Mouse (Mus musculus): ENCODE measurements at regions not wholly inside any gene's neighbourhood (a gene's known extent, or its start where the extent isn't known, plus 50 kb on each side); places are given as distances from the start of the nearest gene placed in this dataset.

DNA sequence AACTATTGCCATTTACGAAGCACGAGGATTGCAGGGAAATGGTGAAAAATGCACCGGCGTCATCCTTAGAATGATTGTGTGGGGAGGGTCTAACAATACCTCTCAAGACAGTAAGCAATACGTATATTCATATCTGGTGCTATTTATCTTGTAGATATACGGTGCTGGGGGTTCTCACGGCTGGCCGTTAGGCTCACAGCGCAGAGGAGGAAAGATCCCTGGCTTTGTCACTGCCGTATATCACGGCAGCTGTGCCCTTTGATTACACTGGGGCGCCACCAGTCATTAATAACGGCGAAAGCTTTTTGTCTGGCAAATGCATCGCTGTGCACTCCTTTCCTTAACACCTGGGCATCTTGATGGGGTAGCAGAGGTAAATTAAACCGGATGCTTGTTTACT, 264.8 kb downstream of the Mtx2 start:
- H3K27me3 ChIP-seq (ENCODE audit: control insufficient read depth) = no peaks in the 10 kb centered on the region
- no peaks in the 10 kb centered on the region for H3K4me1 ChIP-seq (ENCODE audit: control insufficient read depth)
- no peaks in the 10 kb centered on the region for H3K36me3 ChIP-seq (ENCODE audit: control insufficient read depth)
- no peak overlapping the region for H3K4me3 ChIP-seq (replicated peaks)
- no peak for TF ChIP-seq GATA1 (IDR thresholded peaks at IDR 0.05; ENCODE audit: low read length)
- no peak for TF ChIP-seq TAL1 (IDR thresholded peaks at IDR 0.05; ENCODE audit: low read length)
- H3K9me3 ChIP-seq (ENCODE audit: control insufficient read depth, low read length) = no peaks in the 10 kb centered on the region

DNA sequence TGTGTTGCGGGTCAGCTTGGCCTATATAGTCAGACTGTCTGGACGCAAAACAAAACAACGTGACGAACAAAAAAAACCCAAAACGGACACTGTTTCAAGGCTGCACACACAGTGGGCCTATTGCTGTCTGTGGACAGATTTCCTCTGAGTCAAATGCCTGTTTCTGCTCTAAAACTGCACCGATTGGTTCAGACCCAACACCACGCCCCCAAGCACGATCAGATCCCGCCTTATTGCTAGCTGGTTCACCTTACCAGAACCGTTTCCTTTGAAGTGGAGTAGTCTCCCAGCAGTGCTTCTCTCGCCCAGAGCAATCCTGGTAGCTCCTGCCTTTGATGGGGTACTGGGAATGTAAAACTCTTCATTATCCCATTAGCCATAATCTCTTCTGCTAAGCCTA, 275.9 kb downstream of the Mtx2 start:
- TF ChIP-seq GATA1 (IDR thresholded peaks at IDR 0.05; ENCODE audit: low read length) (no peak), TAL1 (IDR thresholded peaks at IDR 0.05; ENCODE audit: low read length) (no peak)
- Histone ChIP-seq H3K36me3 (ENCODE audit: control insufficient read depth) (no peaks in the 10 kb centered on the region), H3K27me3 (ENCODE audit: control insufficient read depth) (no peaks in the 10 kb centered on the region), H3K9me3 (ENCODE audit: control insufficient read depth, low read length) (no peaks in the 10 kb centered on the region), H3K4me1 (ENCODE audit: control insufficient read depth) (no peaks in the 10 kb centered on the region), H3K4me3 (replicated peaks) (no peak overlapping the region)

DNA sequence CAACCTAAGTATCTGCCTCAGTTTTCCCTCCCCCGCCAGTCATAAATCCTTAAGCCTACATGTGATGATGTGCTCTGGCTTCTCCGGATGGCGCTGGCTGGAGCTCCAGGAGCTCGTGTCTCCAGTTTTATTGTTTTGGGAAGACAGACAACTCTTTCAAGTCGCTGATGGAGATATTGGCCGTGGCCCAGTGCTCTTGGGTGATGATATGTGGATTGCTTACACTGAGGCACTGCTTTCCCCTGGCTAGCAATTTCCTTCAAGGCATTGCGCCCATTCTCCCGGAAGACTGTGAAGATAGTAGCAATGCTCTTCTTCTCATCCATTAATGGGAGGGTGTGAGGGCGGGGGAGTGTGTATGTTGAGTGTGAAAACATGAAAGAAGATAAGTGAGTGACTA, 287.1 kb downstream of the Mtx2 start:
- Histone ChIP-seq H3K27me3 (ENCODE audit: control insufficient read depth) (no peaks in the 10 kb centered on the region), H3K4me1 (ENCODE audit: control insufficient read depth) (no peaks in the 10 kb centered on the region), H3K4me3 (replicated peaks) (no peak overlapping the region), H3K9me3 (ENCODE audit: control insufficient read depth, low read length) (no peaks in the 10 kb centered on the region), H3K36me3 (ENCODE audit: control insufficient read depth) (no peaks in the 10 kb centered on the region)
- no peak for TF ChIP-seq TAL1 (IDR thresholded peaks at IDR 0.05; ENCODE audit: low read length)
- no peak for TF ChIP-seq GATA1 (IDR thresholded peaks at IDR 0.05; ENCODE audit: low read length)

DNA sequence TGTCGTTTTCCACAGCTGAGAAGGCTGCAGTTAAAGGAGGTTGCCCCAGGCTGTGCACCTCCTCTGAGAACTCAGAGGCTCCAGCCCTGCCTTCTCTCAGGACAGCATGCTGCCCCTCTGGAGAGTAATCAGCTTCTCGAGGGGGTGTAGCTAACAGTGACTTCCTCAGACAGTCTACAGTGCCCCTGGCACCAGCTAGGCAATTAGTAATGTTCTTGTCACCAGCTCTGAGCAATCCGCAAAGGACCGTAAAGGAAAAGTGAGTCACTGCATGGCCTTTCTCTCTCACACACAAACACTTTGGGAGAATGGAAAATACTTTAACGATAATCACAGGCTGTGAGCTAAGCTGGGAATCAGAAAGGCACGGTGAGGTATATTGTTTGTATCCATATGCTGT, 288.8 kb downstream of the Mtx2 start:
- no peaks in the 10 kb centered on the region for H3K4me1 ChIP-seq (ENCODE audit: control insufficient read depth)
- TF ChIP-seq GATA1 (IDR thresholded peaks at IDR 0.05; ENCODE audit: low read length) = no peak
- no peak for TF ChIP-seq TAL1 (IDR thresholded peaks at IDR 0.05; ENCODE audit: low read length)
- no peaks in the 10 kb centered on the region for H3K36me3 ChIP-seq (ENCODE audit: control insufficient read depth)

DNA sequence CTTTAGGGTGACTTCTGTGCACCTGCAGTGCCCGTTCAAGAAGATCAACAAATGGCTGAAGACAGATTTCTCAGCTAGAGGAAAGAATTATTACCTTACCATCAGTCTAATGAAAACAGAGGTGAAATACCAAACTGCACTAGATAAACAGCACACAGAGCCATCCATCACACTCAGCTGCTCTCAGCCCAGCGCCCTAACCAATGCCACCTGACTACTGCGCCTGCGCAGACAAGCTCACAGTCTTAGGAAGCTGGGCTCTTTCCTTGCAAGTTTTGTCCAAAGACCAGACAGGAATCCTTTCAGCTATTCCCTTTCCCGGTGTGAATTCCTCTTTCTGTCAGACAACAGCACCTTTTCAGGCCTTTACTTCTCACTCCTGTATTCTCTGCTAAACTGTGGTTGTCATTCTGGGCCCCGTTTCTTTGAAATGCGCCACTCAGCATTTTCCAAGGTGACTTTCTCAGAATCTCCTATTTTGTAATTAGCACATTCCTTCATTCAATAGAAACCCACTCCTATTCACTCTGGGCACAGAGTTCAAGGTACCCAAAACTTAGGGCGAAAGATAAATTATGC, 292.8 kb downstream of the Mtx2 start:
- no peak overlapping the region for H3K4me3 ChIP-seq (replicated peaks)
- H3K4me1 ChIP-seq (ENCODE audit: control insufficient read depth) = no peaks in the 10 kb centered on the region
- H3K9me3 ChIP-seq (ENCODE audit: control insufficient read depth, low read length) = no peaks in the 10 kb centered on the region
- TF ChIP-seq TAL1 (IDR thresholded peaks at IDR 0.05; ENCODE audit: low read length) = no peak
- no peak for TF ChIP-seq GATA1 (IDR thresholded peaks at IDR 0.05; ENCODE audit: low read length)
- no peaks in the 10 kb centered on the region for H3K36me3 ChIP-seq (ENCODE audit: control insufficient read depth)
- no peaks in the 10 kb centered on the region for H3K27me3 ChIP-seq (ENCODE audit: control insufficient read depth)

More for the DNA sequence above, 288.8 kb downstream of the Mtx2 start:
- Histone ChIP-seq H3K27me3 (ENCODE audit: control insufficient read depth) (no peaks in the 10 kb centered on the region), H3K9me3 (ENCODE audit: control insufficient read depth, low read length) (no peaks in the 10 kb centered on the region), H3K4me3 (replicated peaks) (no peak overlapping the region)

DNA sequence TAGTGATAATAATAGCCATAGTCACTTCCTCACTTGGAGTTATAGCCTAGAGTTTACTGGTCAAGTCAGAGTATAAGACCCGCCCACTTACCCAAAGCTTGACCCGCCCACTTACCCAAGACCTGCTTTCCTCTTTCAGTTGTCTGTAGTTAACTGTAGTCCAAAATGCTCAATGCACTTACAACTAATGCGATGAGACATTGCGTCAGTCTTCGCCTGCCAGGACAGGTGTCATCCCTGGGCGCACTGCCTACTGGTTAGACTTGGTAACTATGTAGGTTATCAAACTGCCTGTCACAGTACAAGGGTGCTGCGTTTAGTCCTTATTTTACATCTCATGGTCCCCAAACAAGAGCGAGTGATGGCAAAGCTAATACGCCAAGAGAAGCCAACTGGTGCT, 294.0 kb downstream of the Mtx2 start:
- TF ChIP-seq GATA1 (IDR thresholded peaks at IDR 0.05; ENCODE audit: low read length) (no peak), TAL1 (IDR thresholded peaks at IDR 0.05; ENCODE audit: low read length) (no peak)

DNA sequence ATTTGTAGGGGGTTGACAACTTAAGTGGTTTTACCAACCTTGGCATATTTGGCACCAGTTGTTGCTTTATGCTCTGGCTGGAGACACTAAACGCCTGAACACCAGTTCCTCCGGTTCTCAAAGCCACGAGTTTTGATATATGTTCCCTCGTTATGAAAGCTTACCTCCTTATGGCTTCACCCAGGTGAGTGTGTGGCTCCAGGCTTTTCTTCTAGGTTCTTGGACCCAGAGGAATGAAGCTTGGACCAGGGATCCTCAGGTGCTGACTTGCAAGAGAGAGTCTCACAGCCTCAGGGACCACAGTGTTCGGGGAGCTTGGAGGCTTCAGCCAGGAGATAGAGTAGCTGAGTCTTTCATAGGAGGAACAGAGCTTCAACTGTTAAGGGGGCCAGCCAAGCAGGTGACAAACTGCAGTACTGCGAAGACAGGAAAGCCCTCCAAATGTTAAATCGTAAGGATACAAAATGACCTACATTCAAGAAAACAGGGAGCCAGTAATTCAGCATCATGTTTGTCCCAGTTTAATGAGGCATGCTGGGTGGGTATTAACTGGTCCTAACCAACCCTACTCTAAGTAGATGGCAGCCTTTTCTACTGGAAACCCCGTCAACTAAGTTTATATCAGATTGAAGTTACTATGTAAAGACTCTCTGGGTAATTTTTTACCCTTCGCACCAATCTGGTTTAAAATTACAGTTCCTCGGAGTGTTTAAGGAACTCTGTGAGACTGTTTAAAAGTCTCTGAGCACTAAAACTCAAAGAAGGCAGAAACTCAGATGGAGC, 307.9 kb downstream of the Mtx2 start:
- no peaks in the 10 kb centered on the region for H3K36me3 ChIP-seq (ENCODE audit: control insufficient read depth)
- H3K4me1 ChIP-seq (ENCODE audit: control insufficient read depth) = no peaks in the 10 kb centered on the region
- H3K4me3 ChIP-seq (replicated peaks) = no peak overlapping the region
- peaks cover 26% of the 10 kb centered on the region for H3K27me3 ChIP-seq (ENCODE audit: control insufficient read depth)
- H3K9me3 ChIP-seq (ENCODE audit: control insufficient read depth, low read length) = no peaks in the 10 kb centered on the region
- no peak for TF ChIP-seq TAL1 (IDR thresholded peaks at IDR 0.05; ENCODE audit: low read length)
- TF ChIP-seq GATA1 (IDR thresholded peaks at IDR 0.05; ENCODE audit: low read length) = no peak

More for the DNA sequence above, 294.0 kb downstream of the Mtx2 start:
- Histone ChIP-seq H3K9me3 (ENCODE audit: control insufficient read depth, low read length) (no peaks in the 10 kb centered on the region), H3K4me1 (ENCODE audit: control insufficient read depth) (no peaks in the 10 kb centered on the region), H3K4me3 (replicated peaks) (no peak overlapping the region), H3K36me3 (ENCODE audit: control insufficient read depth) (no peaks in the 10 kb centered on the region), H3K27me3 (ENCODE audit: control insufficient read depth) (no peaks in the 10 kb centered on the region)

DNA sequence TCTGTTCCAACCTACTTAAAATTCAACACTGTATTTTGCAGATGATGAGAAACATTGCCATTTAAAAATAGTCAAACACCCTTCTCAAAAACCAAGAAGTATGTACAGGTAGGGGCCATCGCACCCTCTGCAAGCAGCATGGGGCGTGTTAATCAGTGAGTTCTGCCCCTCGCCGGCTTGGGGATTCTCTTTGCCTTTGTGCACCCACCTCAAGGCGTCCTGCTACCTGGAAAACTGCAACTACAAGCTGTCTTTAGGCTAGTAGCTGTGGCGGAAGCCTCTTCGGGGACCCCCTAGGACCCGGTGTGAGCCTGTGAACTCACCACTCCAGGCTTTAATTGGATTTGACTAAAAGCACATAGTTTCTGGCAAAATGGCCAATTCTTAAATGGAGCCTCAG, 311.0 kb downstream of the Mtx2 start:
- Histone ChIP-seq H3K4me1 (ENCODE audit: control insufficient read depth) (no peaks in the 10 kb centered on the region), H3K9me3 (ENCODE audit: control insufficient read depth, low read length) (no peaks in the 10 kb centered on the region), H3K36me3 (ENCODE audit: control insufficient read depth) (no peaks in the 10 kb centered on the region), H3K4me3 (replicated peaks) (no peak overlapping the region), H3K27me3 (ENCODE audit: control insufficient read depth) (peaks cover 41% of the 10 kb centered on the region)
- no peak for TF ChIP-seq TAL1 (IDR thresholded peaks at IDR 0.05; ENCODE audit: low read length)
- no peak for TF ChIP-seq GATA1 (IDR thresholded peaks at IDR 0.05; ENCODE audit: low read length)

DNA sequence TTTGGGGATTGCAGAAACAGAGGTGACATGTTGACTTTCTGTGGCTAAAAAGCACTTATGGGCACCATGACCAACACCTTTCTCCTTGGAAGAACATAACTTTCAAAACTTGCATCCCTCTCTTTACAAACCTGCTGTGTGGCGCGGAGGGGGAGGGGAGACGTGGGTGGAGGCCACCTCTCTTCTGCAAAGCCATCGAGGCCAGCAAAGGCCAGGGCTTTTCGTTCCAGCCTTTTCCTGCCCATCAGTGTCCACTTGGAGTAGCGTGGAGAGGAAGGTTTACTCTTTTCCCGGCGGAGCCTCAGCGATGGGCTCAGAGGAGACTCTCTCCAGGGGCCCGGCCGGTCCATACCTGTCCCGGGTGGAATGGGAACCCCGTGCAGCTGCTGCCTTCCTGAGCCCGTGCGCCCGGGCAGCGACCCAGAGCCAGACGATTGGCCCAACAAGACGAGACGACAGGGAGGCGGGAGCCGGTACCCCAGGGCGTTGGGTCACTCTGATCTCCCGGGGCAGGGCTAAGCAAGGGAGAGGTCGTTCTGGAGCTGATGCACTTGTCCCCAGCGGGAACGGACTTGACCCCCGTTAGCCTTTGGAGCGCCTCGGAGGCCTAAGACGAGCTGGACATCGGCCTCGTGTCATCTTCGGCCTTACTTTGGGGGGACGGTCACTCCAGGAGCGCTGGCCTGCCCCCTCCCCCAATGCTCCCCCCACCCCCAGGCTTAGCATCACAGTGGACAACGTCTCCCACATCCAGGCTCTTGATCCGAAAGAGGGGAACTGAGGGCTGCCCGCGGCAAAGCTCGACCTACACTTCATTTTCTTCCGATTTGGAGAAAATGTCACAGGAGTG, 311.8 kb downstream of the Mtx2 start:
- no peaks in the 10 kb centered on the region for H3K36me3 ChIP-seq (ENCODE audit: control insufficient read depth)
- no peak for TF ChIP-seq TAL1 (IDR thresholded peaks at IDR 0.05; ENCODE audit: low read length)
- no peak for TF ChIP-seq GATA1 (IDR thresholded peaks at IDR 0.05; ENCODE audit: low read length)
- peaks cover 41% of the 10 kb centered on the region for H3K27me3 ChIP-seq (ENCODE audit: control insufficient read depth)
- no peak overlapping the region for H3K4me3 ChIP-seq (replicated peaks)
- H3K4me1 ChIP-seq (ENCODE audit: control insufficient read depth) = no peaks in the 10 kb centered on the region
- H3K9me3 ChIP-seq (ENCODE audit: control insufficient read depth, low read length) = no peaks in the 10 kb centered on the region

Measured in erythroblast, embryonic 14.5 days (primary cell).